Mouse (Mus musculus): Measurements from ENCODE around the gene Unc5b. TPM values are rescaled to one million over a fixed set of nuclear protein-coding genes. Genes with fewer than 3 reads are reported as not detected.

The Unc5b gene
- polyA plus RNA-seq, 1 experiment from 2014 or later = 1.7 TPM

- Histone ChIP-seq H3K4me2 (ENCODE audit: low read depth, low read length) (0 out of 2 replicates have a peak overlapping the region, but pooled peaks have one; percentile 6), H3K27me3 (ENCODE audit: control insufficient read depth, insufficient read depth, low read length) (0 out of 2 replicates have a peak, but pooled peaks cover 4% of the 10 kb centered on the region), H3K9ac (replicated peaks; ENCODE audit: low read depth, low read length) (0 out of 2 replicates have a peak overlapping the region, but pooled peaks have one; percentile 32), H3K4me3 (ENCODE audit: low read depth, low read length) (no peak overlapping the region), H3K4me1 (ENCODE audit: control insufficient read depth, insufficient read depth, low read length) (peaks cover 18% of the 10 kb centered on the region; the same call in 1 of the 2 replicates), H3K36me3 (ENCODE audit: control insufficient read depth, insufficient read depth, low read length) (no peaks in the 10 kb centered on the region), H3K9me3 (ENCODE audit: control insufficient read depth, low read length) (no peaks in the 10 kb centered on the region), H3K27ac (ENCODE audit: low read depth, low read length) (0 out of 2 replicates have a peak overlapping the region, but pooled peaks have one; percentile 18)
- ATAC-seq (ENCODE audit: low read depth) = peak; percentile 71; the same call in 1 of the 2 replicates
- WGBS = 29% methylated on average over 14 of the region's 14 CpGs
These were observed 14.3 kb downstream of the Unc5b start for GRCm38 (mm10) chr10:60816872-60817648.

DNA sequence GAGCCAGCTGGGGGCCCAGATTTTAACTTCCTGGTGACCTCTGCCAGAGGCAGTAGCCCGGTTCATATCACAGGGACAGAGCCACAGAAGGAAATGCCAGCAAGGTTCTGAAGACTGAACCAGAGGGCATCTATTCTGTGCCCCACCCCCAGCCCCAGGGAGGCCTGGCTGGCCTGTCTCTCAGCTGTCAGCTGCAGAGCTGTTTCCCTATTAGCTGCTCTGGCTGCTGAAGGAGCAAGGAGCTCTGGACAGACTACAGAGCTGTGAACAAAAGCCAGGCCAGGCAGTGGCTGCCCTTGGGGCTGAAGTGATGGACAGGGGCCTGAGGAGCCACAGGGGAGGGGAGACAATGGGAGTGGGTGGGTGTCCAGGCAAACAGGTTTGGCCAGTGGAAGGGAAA lies 15.5 kb downstream of the Unc5b start:
- no peaks in the 10 kb centered on the region for H3K9me3 ChIP-seq (ENCODE audit: control insufficient read depth, low read length)
- 0% methylated on average over 1 of the region's 1 CpGs for WGBS

GRCm38 (mm10) chr10:60815059-60815458 lies 16.3 kb downstream of the Unc5b start:
- Histone ChIP-seq H3K4me3 (ENCODE audit: low read depth, low read length) (no peak overlapping the region), H3K4me1 (ENCODE audit: control insufficient read depth, insufficient read depth, low read length) (peaks cover 18% of the 10 kb centered on the region; the same call in 1 of the 2 replicates), H3K9ac (replicated peaks; ENCODE audit: low read depth, low read length) (no peak overlapping the region), H3K27me3 (ENCODE audit: control insufficient read depth, insufficient read depth, low read length) (0 out of 2 replicates have a peak, but pooled peaks cover 4% of the 10 kb centered on the region), H3K36me3 (ENCODE audit: control insufficient read depth, insufficient read depth, low read length) (no peaks in the 10 kb centered on the region), H3K27ac (ENCODE audit: low read depth, low read length) (no peak overlapping the region), H3K4me2 (ENCODE audit: low read depth, low read length) (no peak overlapping the region), H3K9me3 (ENCODE audit: control insufficient read depth, low read length) (no peaks in the 10 kb centered on the region)
- 26% methylated on average over 6 of the region's 6 CpGs for WGBS
- no peak for ATAC-seq (ENCODE audit: low read depth)

More for the DNA sequence above, 15.5 kb downstream of the Unc5b start:
- Histone ChIP-seq H3K27ac (ENCODE audit: low read depth, low read length) (no peak overlapping the region), H3K4me2 (ENCODE audit: low read depth, low read length) (no peak overlapping the region), H3K36me3 (ENCODE audit: control insufficient read depth, insufficient read depth, low read length) (no peaks in the 10 kb centered on the region), H3K4me3 (ENCODE audit: low read depth, low read length) (no peak overlapping the region), H3K27me3 (ENCODE audit: control insufficient read depth, insufficient read depth, low read length) (0 out of 2 replicates have a peak, but pooled peaks cover 4% of the 10 kb centered on the region), H3K4me1 (ENCODE audit: control insufficient read depth, insufficient read depth, low read length) (peaks cover 18% of the 10 kb centered on the region; the same call in 1 of the 2 replicates), H3K9ac (replicated peaks; ENCODE audit: low read depth, low read length) (no peak overlapping the region)
- no peak for ATAC-seq (ENCODE audit: low read depth)

GRCm38 (mm10) chr10:60814444-60815057 lies 16.8 kb downstream of the Unc5b start:
- Histone ChIP-seq H3K27me3 (ENCODE audit: control insufficient read depth, insufficient read depth, low read length) (0 out of 2 replicates have a peak, but pooled peaks cover 4% of the 10 kb centered on the region), H3K9me3 (ENCODE audit: control insufficient read depth, low read length) (no peaks in the 10 kb centered on the region), H3K9ac (replicated peaks; ENCODE audit: low read depth, low read length) (no peak overlapping the region), H3K4me3 (ENCODE audit: low read depth, low read length) (no peak overlapping the region), H3K27ac (ENCODE audit: low read depth, low read length) (0 out of 2 replicates have a peak overlapping the region, but pooled peaks have one; percentile 4), H3K4me2 (ENCODE audit: low read depth, low read length) (no peak overlapping the region), H3K4me1 (ENCODE audit: control insufficient read depth, insufficient read depth, low read length) (peaks cover 18% of the 10 kb centered on the region; the same call in 1 of the 2 replicates), H3K36me3 (ENCODE audit: control insufficient read depth, insufficient read depth, low read length) (no peaks in the 10 kb centered on the region)
- ATAC-seq (ENCODE audit: low read depth) = no peak
- WGBS = 7% methylated on average over 10 of the region's 10 CpGs

GRCm38 (mm10) chr10:60813606-60814005 lies 17.8 kb downstream of the Unc5b start:
- Histone ChIP-seq H3K4me2 (ENCODE audit: low read depth, low read length) (no peak overlapping the region), H3K27me3 (ENCODE audit: control insufficient read depth, insufficient read depth, low read length) (0 out of 2 replicates have a peak, but pooled peaks cover 4% of the 10 kb centered on the region), H3K4me1 (ENCODE audit: control insufficient read depth, insufficient read depth, low read length) (peaks cover 18% of the 10 kb centered on the region; the same call in 1 of the 2 replicates), H3K9ac (replicated peaks; ENCODE audit: low read depth, low read length) (no peak overlapping the region), H3K4me3 (ENCODE audit: low read depth, low read length) (no peak overlapping the region), H3K9me3 (ENCODE audit: control insufficient read depth, low read length) (no peaks in the 10 kb centered on the region), H3K36me3 (ENCODE audit: control insufficient read depth, insufficient read depth, low read length) (no peaks in the 10 kb centered on the region), H3K27ac (ENCODE audit: low read depth, low read length) (no peak overlapping the region)
- no peak for ATAC-seq (ENCODE audit: low read depth)
- WGBS = 5% methylated on average over 8 of the region's 8 CpGs

- 0 out of 2 replicates have a peak, but pooled peaks cover 4% of the 10 kb centered on the region for H3K27me3 ChIP-seq (ENCODE audit: control insufficient read depth, insufficient read depth, low read length)
- 11% methylated on average over 15 of the region's 15 CpGs for WGBS
- peaks cover 15% of the 10 kb centered on the region; the same call in 1 of the 2 replicates for H3K4me1 ChIP-seq (ENCODE audit: control insufficient read depth, insufficient read depth, low read length)
- no peak for ATAC-seq (ENCODE audit: low read depth)
- no peak overlapping the region for H3K4me3 ChIP-seq (ENCODE audit: low read depth, low read length)
- no peak overlapping the region for H3K27ac ChIP-seq (ENCODE audit: low read depth, low read length)
- no peaks in the 10 kb centered on the region for H3K36me3 ChIP-seq (ENCODE audit: control insufficient read depth, insufficient read depth, low read length)
- no peaks in the 10 kb centered on the region for H3K9me3 ChIP-seq (ENCODE audit: control insufficient read depth, low read length)
- H3K9ac ChIP-seq (replicated peaks; ENCODE audit: low read depth, low read length) = no peak overlapping the region
- no peak overlapping the region for H3K4me2 ChIP-seq (ENCODE audit: low read depth, low read length)
These were observed 19.4 kb downstream of the Unc5b start for GRCm38 (mm10) chr10:60811792-60812525.

DNA sequence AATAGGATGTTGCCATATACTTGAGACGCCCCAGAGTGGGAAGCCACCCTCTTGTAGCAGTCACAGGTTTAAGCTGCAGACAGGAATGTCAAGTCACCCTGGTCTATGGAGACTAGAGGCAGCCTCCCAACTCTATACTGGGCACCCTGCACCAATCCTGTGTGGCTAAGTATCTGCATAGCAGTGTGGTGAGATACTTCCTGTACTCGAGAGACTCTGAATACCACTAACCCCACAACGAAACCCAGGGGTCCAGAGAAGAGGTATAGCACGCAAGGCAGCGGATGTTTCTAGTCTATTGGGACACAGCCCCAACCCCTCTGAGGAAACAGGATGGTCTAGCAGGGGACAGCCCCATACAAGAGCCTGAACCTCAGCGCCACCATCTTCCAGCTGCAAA lies 22.9 kb downstream of the Unc5b start:
- ATAC-seq (ENCODE audit: low read depth) = no peak
- H3K4me1 ChIP-seq (ENCODE audit: control insufficient read depth, insufficient read depth, low read length) = no peaks in the 10 kb centered on the region
- H3K9me3 ChIP-seq (ENCODE audit: control insufficient read depth, low read length) = no peaks in the 10 kb centered on the region
- no peak overlapping the region for H3K9ac ChIP-seq (replicated peaks; ENCODE audit: low read depth, low read length)
- no peak overlapping the region for H3K27ac ChIP-seq (ENCODE audit: low read depth, low read length)
- H3K27me3 ChIP-seq (ENCODE audit: control insufficient read depth, insufficient read depth, low read length) = 0 out of 2 replicates have a peak, but pooled peaks cover 4% of the 10 kb centered on the region
- no peaks in the 10 kb centered on the region for H3K36me3 ChIP-seq (ENCODE audit: control insufficient read depth, insufficient read depth, low read length)
- H3K4me3 ChIP-seq (ENCODE audit: low read depth, low read length) = no peak overlapping the region
- no peak overlapping the region for H3K4me2 ChIP-seq (ENCODE audit: low read depth, low read length)
- WGBS = 77% methylated on average over 6 of the region's 6 CpGs

GRCm38 (mm10) chr10:60807531-60808185 lies 23.7 kb downstream of the Unc5b start:
- 48% methylated on average over 22 of the region's 22 CpGs for WGBS
- Histone ChIP-seq H3K9ac (replicated peaks; ENCODE audit: low read depth, low read length) (no peak overlapping the region), H3K27ac (ENCODE audit: low read depth, low read length) (no peak overlapping the region), H3K4me2 (ENCODE audit: low read depth, low read length) (no peak overlapping the region), H3K4me1 (ENCODE audit: control insufficient read depth, insufficient read depth, low read length) (no peaks in the 10 kb centered on the region), H3K4me3 (ENCODE audit: low read depth, low read length) (no peak overlapping the region), H3K27me3 (ENCODE audit: control insufficient read depth, insufficient read depth, low read length) (0 out of 2 replicates have a peak, but pooled peaks cover 2% of the 10 kb centered on the region), H3K36me3 (ENCODE audit: control insufficient read depth, insufficient read depth, low read length) (no peaks in the 10 kb centered on the region), H3K9me3 (ENCODE audit: control insufficient read depth, low read length) (no peaks in the 10 kb centered on the region)
- ATAC-seq (ENCODE audit: low read depth) = no peak
